Mouse (Mus musculus): ENCODE data around the gene Clec16a.

Clec16a gene

DNA sequence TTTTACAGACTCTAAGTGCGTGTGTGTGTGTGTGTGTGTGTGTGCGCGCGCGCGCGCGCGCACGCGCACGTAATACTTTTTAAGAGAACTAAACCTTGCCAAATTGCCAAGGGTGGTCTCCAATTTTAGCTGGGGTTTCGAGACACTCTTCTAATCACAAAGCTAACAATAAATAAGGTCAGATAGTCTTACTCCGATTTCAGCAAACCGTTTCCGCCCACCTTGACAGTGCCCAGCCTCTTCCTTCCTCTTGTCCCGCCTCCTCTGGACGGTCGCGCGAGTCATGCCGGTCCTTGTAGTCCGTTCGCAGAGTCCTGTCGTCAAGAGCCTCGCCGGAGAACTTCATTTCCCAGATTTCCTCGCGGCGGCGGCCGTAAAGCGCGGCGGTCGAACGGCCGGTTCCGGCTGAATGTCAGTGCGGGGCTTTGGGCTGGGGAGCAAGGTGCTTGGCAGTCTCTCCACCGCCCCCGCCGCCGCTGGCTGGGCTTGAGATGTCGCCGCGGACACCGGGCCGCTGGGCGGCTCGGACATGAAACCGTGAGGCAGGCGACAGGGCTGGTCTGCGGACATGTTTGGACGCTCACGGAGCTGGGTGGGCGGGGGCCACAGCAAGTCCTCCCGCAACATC, at the start of gene Clec16a:
Gene Clec16a (plus strand): TSS at position 345 of the 628 bp plus-strand sequence.
- in situ Hi-C loops (cut with MboI; ENCODE audit: low pct_unique_long_range_greater_than_20kb in 1 of 2, low sequenced_read_pairs in 2 of 2, unreplicated experiment in 1 of 2) = no loop called here

DNA sequence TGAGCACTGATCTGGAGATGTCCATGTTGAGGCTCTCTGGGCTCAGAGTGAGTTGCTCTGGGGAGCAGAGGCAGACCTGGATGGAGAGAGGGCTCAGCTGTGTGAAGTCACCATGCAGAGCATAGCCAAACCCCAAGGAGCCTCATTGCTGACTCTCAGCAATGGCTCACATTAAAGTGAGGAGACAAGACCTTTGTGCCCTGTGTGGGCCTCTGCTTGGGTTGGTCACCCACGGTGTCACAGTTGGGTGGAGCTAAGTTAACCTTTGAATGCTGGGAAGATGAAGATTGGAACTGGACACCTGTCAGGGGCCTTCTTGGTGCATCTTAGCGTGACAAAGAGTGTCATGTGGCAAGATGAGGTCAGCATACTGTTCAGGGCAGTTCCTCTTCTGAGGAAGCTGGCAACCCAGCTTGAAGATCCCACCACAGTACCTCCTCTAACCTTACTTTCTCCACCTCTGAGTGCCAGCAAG, 49.3 kb upstream of the Clec16a start:
- in situ Hi-C loops (cut with MboI; ENCODE audit: low pct_unique_long_range_greater_than_20kb in 1 of 2, low sequenced_read_pairs in 2 of 2, unreplicated experiment in 1 of 2) = no loop called here

DNA sequence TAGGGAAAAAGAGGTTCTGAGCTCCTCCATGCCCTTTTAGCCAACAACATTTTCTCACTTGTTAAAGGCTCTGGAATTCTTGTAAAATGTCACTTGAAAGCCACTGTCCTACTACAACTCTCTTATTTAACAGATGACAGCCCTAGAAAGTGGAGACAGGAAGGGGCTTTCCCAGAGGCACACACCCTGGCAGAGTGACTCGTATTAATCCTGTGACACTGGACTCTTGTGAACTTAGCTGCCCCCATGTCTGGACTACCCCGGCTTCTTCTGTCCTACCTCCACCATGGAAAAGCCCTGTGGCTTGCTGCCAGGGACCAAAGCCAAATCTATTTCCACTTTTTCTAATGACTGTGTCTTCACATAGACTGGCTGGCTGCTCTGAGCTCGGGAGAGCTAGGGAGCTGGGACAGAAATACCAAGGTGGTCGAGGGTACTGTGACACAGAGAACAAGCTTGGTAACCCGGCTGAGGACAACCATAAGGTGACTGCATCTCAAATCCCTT, 47.0 kb upstream of the Clec16a start:
- in situ Hi-C loops (cut with MboI; ENCODE audit: low pct_unique_long_range_greater_than_20kb in 1 of 2, low sequenced_read_pairs in 2 of 2, unreplicated experiment in 1 of 2) = no loop called here

DNA sequence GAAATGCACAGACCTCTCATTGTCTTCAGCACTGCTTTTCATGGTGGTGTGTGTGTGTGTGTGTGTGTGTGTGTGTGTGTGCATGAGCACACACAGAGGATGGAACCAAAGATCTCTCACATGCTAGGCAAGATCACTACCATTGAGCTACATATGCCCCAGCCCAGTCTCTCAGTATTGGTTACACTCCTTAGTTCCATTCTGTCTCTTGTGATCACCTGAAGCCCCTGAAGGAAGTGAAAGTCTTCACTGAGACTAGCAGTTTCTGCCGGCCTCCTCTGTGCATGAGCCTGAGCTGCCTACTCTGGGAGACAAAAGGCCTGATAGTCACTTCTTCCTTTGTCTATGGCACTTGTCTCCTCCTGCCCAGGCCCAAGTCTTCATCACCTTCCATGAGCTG, 46.0 kb upstream of the Clec16a start:
- in situ Hi-C loops (cut with MboI; ENCODE audit: low pct_unique_long_range_greater_than_20kb in 1 of 2, low sequenced_read_pairs in 2 of 2, unreplicated experiment in 1 of 2) = no loop called here

DNA sequence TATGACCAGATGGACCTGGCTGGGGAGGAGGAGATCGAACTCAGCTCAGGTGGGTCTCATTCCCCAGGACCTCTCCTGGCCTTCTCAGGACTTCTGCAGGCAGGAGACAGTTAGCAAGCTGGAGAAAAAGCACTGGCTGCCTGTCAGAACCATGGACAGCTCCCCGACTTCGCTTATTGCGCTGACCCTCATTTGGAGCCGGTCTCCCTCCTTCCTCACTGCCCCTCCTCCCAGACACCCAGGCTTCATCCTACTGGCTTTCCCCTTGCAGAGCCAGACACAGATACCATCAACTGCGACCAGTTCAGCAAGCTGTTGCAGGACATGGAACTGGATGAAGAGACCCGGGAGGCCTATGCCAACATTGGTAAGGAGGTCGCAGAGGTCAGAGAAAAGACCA, 43.3 kb upstream of the Clec16a start:
- in situ Hi-C loops (cut with MboI; ENCODE audit: low pct_unique_long_range_greater_than_20kb in 1 of 2, low sequenced_read_pairs in 2 of 2, unreplicated experiment in 1 of 2) = loop anchor here (25.0 kb wide), 1 partner anchor 440 kb away; no protein-coding TSS in a partner anchor

DNA sequence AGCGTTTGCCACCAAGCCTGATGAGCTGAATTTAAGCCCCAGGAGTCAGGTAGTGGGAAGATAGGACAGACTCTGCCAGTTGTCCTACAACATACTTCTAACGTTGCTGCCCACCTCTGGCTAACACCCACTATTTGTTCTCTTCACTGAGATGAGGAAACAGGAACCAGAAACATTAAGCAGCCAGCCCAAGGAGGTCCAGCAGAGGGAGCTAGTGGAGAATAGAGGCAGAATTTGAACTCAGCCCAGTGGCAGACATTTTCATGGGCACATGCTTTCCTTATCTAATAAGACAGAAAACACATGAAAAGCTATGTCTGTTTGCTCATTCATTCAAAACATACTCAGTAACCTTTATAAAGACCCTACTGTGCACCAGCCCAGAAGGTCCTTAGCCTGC, 42.1 kb upstream of the Clec16a start:
- in situ Hi-C loops (cut with MboI; ENCODE audit: low pct_unique_long_range_greater_than_20kb in 1 of 2, low sequenced_read_pairs in 2 of 2, unreplicated experiment in 1 of 2) = loop anchor here (25.0 kb wide), 1 partner anchor 441 kb away; no protein-coding TSS in a partner anchor

DNA sequence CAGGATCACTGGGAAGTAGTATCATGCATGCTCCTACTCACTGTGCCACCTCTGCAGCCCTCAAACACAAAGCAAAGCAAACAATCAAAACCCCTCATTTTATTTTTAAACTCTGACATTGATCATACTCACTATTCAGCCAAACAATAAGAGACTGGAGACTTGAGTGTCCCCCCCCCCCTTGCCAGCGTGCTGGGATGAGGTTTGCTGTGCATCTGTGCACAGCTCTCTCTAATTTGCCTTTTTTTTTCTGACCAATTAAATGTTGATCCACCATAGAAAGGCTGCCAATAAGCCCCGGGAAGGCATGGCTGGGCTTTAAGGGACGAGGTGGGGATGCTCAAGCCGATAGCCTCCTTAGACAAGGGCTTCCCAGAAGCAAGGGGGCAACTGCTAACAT, 37.7 kb upstream of the Clec16a start:
- in situ Hi-C loops (cut with MboI; ENCODE audit: low pct_unique_long_range_greater_than_20kb in 1 of 2, low sequenced_read_pairs in 2 of 2, unreplicated experiment in 1 of 2) = loop anchor here (25.0 kb wide), 1 partner anchor 445 kb away; no protein-coding TSS in a partner anchor

DNA sequence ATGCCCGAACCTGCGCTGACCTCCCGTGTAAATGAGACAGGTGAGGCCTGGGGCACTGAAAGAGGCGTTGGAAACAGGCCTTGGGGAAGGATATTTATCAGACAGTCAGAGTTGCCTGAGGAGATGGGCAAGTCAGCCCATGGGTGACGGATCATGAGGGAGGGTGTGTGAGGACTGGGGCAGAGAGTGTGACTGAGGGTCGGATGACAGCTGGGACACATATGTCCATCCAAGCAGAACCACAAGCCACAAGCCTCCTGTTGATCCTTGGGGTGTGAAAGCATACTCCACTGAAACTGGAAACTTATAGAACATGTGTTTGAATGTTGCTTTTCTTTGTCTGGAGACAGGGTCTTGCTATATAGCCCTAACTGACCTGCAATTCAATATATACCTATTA, 36.4 kb upstream of the Clec16a start:
- in situ Hi-C loops (cut with MboI; ENCODE audit: low pct_unique_long_range_greater_than_20kb in 1 of 2, low sequenced_read_pairs in 2 of 2, unreplicated experiment in 1 of 2) = loop anchor here (25.0 kb wide), 1 partner anchor 446 kb away; no protein-coding TSS in a partner anchor

DNA sequence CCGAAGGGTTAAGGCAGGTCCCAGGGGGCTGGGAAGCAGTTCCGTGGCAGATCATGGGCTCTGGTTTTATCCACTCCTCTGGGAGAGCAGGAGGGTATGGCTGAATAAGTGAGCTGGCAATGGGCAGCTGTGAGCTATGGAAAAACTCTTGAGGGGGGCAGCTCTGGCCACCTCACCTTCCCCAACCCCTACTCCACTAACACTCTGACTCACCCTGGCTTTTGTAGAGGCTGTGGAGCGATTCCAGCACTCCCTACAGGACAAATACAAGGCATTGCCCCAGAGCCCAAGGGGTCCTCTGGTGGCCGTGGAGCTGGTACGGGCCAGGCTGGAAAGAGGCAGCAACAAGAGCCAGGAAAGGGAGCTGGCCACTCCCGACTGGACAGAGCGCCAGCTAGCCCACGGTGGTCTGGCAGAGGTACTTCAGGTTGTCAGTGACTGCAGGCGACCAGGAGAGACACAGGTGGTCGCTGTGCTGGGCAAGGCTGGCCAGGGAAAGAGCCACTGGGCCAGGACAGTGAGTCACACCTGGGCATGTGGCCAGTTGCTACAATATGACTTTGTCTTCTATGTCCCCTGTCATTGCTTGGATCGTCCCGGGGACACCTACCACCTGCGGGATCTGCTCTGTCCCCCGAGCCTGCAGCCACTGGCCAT, 34.5 kb upstream of the Clec16a start:
- in situ Hi-C loops (cut with MboI; ENCODE audit: low pct_unique_long_range_greater_than_20kb in 1 of 2, low sequenced_read_pairs in 2 of 2, unreplicated experiment in 1 of 2) = loop anchor here (10.0 to 25.0 kb wide), 2 partner anchors 226 to 448 kb away; no protein-coding TSS in a partner anchor

DNA sequence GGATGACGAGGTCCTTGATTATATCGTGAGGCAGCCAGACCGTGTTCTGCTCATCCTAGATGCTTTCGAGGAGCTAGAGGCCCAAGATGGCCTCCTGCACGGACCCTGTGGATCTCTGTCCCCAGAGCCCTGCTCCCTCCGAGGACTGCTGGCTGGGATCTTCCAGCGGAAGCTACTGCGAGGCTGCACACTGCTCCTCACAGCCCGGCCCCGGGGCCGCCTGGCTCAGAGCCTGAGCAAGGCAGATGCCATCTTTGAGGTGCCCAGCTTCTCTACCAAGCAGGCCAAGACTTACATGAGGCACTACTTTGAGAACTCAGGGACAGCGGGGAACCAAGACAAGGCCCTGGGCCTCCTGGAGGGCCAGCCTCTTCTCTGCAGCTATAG, 34.0 kb upstream of the Clec16a start:
- in situ Hi-C loops (cut with MboI; ENCODE audit: low pct_unique_long_range_greater_than_20kb in 1 of 2, low sequenced_read_pairs in 2 of 2, unreplicated experiment in 1 of 2) = loop anchor here (10.0 to 25.0 kb wide), 2 partner anchors 226 to 449 kb away; no protein-coding TSS in a partner anchor

DNA sequence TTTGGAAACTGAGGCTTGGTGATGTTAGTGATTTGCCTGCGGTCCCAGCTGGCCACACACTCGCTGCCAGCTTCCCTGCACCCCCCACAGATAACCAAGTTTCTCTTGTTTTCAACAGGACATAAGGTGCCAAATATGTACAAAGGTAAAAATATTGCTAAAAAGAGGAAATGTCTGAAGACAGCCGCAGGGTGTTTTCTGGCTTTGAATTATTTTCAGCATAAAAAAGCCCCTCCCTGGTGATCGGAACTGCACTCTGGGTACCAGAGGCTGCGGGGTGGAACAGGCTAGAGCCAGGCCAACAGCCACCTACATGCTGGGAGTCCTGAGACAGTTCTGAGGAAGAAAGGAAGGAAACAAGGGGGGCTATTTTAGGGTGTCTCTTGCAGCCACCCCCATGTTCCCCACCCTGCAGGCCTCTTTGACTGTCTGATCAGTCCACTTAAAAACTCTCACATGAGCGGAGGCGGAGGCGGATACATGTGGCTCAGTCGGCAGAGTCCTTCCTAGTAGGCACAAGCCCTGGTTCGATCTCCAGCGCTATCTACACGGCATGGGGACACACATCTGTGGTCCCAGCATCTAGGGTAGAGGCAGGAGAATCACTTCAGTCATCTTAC, 29.1 kb upstream of the Clec16a start:
- in situ Hi-C loops (cut with MboI; ENCODE audit: low pct_unique_long_range_greater_than_20kb in 1 of 2, low sequenced_read_pairs in 2 of 2, unreplicated experiment in 1 of 2) = loop anchor here (5.0 to 25.0 kb wide), 5 partner anchors 94 to 454 kb away; no protein-coding TSS in a partner anchor

DNA sequence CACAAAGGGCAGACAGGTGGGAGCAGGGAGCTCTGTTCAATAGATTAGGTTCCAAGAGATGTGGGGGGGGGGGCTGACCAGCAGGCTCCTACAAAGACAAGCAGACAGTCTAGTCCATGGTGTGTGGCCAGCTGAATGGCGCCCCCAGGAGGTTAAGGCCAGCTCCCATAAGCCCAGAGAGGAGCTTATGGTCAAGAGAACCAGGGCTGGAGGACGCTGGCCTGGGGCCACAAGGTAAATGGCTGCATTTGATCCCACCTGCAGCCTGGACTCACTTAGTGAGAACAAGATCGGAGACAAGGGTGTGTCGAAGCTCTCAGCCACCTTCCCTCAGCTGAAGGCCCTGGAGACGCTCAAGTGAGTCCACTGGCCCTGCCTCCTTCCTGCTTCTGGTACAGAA, 27.1 kb upstream of the Clec16a start:
- in situ Hi-C loops (cut with MboI; ENCODE audit: low pct_unique_long_range_greater_than_20kb in 1 of 2, low sequenced_read_pairs in 2 of 2, unreplicated experiment in 1 of 2) = loop anchor here (5.0 to 25.0 kb wide), 5 partner anchors 96 to 456 kb away; no protein-coding TSS in a partner anchor

DNA sequence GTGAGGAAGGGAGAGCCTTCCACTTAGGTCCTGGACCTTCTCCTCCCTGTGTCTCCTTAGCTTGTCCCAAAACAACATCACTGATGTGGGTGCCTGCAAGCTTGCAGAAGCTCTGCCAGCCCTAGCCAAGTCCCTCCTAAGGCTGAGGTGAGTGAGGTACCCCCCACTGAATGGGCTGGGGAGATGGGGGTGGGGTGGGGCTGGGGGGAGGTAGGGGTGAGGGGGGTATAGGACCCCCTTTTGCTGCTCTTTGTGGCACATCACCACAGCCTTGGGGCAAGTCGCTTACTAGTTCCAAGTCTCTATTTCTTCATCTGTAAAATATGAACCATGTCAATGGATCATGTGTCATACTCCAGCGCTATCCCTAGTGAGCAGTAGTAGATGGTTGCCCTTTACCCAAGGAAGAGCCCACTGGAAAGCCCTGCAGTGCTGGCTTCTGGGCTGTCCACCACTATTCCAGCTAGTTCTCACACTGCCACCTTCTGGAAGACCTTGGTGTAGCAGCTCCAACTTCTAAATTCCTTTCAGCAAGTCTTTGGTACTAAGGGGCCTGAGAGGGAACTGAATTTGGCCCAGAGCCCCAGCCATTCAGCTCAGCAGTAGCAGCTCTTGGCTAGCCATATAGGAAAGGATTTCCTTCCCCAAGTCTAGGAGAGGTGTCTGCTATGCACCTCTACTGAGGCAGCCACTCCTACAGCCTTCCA, 24.1 kb upstream of the Clec16a start:
- in situ Hi-C loops (cut with MboI; ENCODE audit: low pct_unique_long_range_greater_than_20kb in 1 of 2, low sequenced_read_pairs in 2 of 2, unreplicated experiment in 1 of 2) = loop anchor here (25.0 kb wide), 1 partner anchor 459 kb away; no protein-coding TSS in a partner anchor

DNA sequence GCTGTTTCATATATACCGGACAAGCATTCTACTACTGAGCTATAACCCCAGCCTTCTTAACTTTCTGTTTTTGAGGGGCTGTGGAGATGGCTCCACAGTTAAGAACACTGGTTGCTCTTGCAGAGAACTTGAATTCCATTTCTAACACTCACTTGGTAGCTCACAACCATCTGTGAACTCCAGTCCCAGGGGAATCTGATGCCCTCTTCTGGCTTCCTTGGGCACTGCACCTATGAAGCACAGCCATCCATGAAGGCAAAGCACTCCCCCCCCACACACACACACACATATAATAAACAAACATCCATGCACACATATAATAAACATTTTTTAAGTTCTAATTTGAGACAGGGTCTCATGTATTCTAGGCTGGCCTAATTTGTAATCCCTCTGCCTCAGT, 22.3 kb upstream of the Clec16a start:
- in situ Hi-C loops (cut with MboI; ENCODE audit: low pct_unique_long_range_greater_than_20kb in 1 of 2, low sequenced_read_pairs in 2 of 2, unreplicated experiment in 1 of 2) = loop anchor here (25.0 kb wide), 1 partner anchor 461 kb away; no protein-coding TSS in a partner anchor

DNA sequence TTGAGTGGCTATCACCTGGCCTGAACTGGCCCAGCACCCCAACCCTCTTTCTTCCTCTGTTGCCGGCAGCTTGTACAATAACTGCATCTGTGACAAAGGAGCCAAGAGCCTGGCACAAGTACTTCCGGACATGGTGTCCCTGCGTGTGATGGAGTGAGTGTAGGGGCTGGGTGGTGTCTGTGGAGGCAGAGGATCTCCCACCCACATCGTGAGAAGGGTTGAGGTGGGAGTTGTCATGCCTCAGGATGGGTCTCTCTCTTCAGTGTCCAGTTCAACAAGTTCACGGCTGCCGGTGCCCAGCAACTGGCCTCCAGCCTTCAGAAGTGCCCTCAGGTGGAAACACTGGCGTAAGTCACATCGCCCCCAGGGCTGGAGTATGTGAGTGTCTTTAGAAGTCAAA, 21.5 kb upstream of the Clec16a start:
- in situ Hi-C loops (cut with MboI; ENCODE audit: low pct_unique_long_range_greater_than_20kb in 1 of 2, low sequenced_read_pairs in 2 of 2, unreplicated experiment in 1 of 2) = loop anchor here (25.0 kb wide), 1 partner anchor 461 kb away; no protein-coding TSS in a partner anchor

DNA sequence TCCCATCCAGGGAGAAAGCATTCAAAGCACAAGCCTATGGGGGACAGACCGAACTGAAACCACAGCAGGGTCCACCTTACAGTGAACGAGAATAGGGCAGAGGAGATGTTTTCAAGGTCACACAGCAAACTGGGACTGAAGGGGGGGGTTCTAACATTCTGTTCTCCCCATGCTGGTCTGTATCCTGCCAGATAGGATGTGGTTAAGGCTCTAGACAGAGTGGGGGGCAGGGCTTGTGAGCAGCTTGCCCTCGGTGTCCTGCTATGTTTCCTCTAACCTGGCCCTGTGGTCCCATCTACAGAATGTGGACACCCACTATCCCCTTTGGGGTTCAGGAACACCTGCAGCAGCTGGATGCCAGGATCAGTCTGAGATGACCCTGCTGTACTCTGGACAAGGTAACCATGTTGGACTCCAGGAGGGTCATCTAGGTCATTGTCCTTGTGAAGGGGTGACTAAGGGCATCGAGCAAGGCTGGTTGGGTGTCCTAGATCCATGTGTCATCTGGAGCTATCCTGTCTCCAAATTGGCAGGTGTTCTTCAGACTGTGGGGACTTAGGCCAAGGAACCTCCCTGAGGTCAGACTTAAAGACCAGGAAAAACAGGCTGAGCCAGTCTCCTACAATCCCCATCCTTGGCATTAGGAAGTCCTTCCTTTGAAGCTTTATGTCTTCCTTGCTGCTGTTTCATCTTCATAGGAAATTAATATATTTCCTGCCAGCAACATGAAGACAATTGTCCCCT, 20.1 kb upstream of the Clec16a start:
- in situ Hi-C loops (cut with MboI; ENCODE audit: low pct_unique_long_range_greater_than_20kb in 1 of 2, low sequenced_read_pairs in 2 of 2, unreplicated experiment in 1 of 2) = loop anchor here (25.0 kb wide), 1 partner anchor 463 kb away; no protein-coding TSS in a partner anchor

DNA sequence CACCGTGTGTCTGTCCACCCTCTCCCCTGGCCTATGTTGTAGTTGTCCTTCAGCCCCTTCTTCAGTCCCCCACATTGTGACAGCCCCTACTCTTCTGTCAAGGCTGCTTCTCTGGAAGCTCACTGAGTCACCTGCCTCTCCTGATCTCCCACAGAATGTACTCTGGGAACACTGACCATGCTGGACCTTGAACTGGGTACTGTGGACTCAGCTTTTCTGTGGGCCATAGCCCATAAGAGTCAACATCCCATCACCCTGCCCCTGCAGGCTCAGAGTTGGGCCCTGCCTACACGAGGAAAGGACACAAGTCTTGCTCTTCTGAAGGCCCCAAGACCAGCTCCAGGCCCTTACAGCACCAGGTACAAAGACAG, 19.5 kb upstream of the Clec16a start:
- in situ Hi-C loops (cut with MboI; ENCODE audit: low pct_unique_long_range_greater_than_20kb in 1 of 2, low sequenced_read_pairs in 2 of 2, unreplicated experiment in 1 of 2) = no loop called here
